Mouse (Mus musculus) layer of hippocampus, postnatal 25 days (tissue): Measurements from ENCODE around the gene Adcy7. TPM values are rescaled to one million over a fixed set of nuclear protein-coding genes. Genes with fewer than 3 reads are reported as not detected.
A peak's percentile ranks its signal among the peaks of the same experiment; 100 is the strongest.

Source experiments
- DNase-seq, 2 experiments: peaks; one replicate each; pipeline ENCODE4 v3.0.0; 2022; ENCODE audit warnings: mixed read lengths in 2 of 2, low spot score in 1 of 2; ENCODE audit errors: extremely low spot score in 1 of 2
- total RNA-seq, 2 experiments: library from RNA; stranded (reverse); gene quantifications; 2 replicates each; pipeline ENCODE4 v1.2.3; 2021

Gene Adcy7
- total RNA-seq, 2 experiments from 2014 or later: 2.7 to 3.2 TPM

DNA sequence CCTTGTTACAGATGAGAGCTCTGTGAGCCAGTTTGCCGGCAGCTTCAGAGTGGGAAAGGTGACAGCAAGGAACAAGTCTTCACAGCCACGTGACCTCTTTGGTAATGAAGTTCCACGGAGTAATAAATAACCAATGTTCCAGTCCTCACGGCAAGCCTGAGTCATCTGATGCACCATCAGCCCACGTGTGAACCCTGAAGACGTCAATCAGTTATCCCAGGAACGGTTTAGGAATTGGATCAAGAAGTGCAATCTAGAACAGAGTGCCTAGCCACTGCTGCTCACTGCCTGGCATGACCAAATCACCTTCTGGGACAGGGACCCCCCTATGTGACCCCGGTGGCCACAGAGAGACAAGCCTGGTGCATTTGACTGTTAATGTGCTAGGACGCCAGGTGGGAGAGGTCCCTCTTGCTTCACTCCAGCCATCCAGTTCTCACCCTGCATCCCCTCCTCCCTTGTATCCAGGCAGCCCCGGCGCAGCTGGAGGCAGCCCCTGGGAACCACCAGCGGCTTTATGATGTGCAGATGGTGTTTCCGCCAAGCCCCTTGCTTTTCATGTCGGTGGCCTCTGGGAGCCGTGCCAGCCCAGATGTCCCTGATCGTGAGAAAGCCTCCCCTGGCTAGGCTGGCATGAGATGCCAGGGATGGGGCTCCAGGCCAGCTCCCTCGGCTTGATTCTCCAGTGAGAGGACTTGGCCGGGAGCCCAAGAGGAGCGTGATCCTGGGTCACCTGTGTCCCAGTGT is 104.8 kb downstream of the Adcy7 start:
- peak in 1 of 2 experiments; percentile 41 for DNase-seq

Other genes starting within 250 kb of the Adcy7 start
- 10 to 100 TPM; 30.1 to 33.3 TPM for gene Cnep1r1, start 153.6 kb upstream of the Adcy7 start, total RNA-seq
- 10 to 100 TPM; 29.5 to 31.9 TPM for gene Heatr3, start 134.5 kb upstream of the Adcy7 start, total RNA-seq
- gene Tent4b, start 73.2 kb upstream of the Adcy7 start, total RNA-seq: 10 to 100 TPM; 31.3 to 38.1 TPM
- gene Brd7, start 89.8 kb downstream of the Adcy7 start, total RNA-seq: 10 to 100 TPM; 53.3 to 55.2 TPM
- gene Nkd1, start 249.0 kb downstream of the Adcy7 start, total RNA-seq: 10 to 100 TPM; 10.8 to 15.0 TPM